Mouse (Mus musculus): ENCODE data around the gene Ttc19.

The Ttc19 gene

DNA sequence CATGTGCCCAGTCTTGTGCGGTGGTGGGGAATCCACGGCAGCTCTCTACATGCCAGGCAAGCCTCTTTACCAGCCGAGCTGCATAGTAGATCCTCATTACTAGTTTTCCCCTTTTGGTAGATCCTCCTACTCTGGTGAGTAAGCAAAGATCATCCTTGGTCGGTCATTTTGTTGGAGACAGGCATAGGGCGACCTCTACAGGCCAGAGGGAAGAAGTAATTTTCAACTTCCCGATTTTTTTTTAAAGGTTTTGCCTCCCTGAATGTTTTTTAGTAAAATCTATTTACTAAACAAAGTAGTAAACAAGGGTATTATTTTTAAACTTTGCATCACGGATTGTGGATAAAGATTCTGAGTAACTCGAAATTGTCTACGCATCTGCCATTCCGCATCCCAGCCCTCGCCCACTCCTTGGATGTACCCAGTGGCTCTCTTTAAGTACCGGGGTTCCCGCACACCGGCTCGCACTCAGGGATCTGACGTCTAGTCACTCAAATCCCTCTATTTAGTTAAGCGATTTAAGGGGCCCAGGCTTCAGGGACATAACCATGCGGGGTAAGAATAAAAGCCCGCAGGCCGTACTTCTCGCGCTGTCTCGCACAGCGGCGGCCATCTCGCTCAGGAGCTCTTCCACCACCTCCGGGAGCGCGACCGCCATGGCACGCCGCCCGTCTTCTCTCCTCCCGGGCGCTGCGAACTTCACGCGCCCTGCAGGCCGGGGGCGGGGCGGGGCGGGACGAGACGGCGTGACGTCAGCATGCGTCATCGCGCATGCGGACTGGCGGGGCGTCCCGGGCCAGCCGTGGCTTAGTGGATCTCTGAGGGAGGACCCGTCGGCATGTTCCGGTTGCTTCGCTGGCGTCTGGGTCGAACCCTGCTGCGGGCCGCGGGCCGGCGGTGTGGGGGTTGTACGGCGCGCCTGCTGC, at the start of gene Ttc19, which contains the start of gene Zswim7:
Gene Ttc19, plus strand, starts transcription at position 799 of the 926 bp plus-strand sequence.
Gene Zswim7, minus strand, starts transcription at position 701 of the 926 bp plus-strand sequence.
- peak; percentile 90 for DNase-seq (ENCODE audit: low read depth, low spot score)

DNA sequence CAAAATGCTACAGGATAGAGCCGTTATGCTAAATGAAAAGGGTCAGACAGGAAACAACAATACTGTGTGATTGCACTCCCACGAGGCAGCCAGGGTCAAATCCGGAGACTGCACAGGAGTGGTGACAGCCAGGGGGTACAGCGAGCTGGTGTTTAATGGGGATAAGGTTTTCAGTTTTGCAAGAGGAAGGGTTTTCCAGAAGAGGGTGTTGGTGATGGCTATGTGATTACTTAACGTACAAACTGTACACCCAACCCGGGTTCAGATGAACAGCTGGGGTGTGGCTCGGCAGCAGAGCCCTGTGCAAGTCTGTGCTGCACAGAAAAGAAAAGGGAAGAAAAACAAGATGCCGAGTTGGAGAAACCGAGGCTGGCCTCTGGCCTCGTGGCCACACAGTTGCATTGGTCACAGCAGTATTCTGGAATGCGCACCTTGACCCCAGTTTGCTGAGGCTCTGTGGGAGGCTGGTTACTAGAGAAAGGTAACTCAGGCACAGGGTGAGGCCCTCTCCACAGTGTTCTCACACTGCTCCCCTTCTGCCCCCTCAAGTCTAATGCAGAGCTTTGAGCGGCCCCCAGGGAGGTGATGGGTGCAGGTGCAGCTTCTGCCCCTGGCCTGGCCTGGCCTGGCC, 40.5 kb upstream of the Ttc19 start:
- DNase-seq (ENCODE audit: low read depth, low spot score) = no peak

DNA sequence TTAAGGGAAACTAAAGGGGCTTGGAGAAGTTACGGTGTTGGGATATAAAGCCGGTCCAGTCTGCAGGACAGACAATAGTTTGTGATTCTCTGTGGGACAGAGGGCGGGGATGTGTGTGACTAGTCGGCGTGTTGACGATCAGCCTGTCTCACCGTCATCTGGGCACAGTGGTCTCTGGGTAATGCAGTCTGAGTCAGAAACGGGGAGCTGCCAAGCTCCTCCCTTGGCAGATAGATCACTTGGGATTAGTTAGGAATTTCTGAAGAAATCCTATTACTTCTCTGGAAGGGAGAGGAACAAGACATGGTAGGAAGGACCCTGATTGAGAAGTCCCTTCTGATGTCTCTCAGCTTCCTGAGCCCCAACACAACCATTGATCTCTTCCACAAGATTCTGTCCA, 37.4 kb upstream of the Ttc19 start:
- DNase-seq (ENCODE audit: low read depth, low spot score) = peak; percentile 80

DNA sequence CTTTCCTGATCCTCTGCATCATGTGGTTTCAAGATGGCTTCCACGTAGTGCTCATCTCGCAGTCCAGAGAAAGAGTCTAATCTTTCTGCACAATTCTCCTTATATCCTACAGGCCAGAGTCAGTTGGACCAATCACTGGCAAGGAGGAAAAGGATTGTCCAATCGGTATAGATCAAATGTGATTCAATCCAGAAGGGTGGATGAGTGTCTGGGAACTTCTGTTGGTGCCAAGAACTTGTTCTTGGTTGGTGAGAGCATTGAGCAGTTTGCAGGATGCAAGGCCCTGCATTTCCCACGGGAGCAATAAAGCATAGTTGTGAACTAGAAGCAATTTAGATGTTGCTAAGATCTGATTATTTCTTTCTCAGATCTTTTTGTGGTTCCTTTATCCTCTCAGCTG, 36.8 kb upstream of the Ttc19 start:
- peak; percentile 72 for DNase-seq (ENCODE audit: low read depth, low spot score)

DNA sequence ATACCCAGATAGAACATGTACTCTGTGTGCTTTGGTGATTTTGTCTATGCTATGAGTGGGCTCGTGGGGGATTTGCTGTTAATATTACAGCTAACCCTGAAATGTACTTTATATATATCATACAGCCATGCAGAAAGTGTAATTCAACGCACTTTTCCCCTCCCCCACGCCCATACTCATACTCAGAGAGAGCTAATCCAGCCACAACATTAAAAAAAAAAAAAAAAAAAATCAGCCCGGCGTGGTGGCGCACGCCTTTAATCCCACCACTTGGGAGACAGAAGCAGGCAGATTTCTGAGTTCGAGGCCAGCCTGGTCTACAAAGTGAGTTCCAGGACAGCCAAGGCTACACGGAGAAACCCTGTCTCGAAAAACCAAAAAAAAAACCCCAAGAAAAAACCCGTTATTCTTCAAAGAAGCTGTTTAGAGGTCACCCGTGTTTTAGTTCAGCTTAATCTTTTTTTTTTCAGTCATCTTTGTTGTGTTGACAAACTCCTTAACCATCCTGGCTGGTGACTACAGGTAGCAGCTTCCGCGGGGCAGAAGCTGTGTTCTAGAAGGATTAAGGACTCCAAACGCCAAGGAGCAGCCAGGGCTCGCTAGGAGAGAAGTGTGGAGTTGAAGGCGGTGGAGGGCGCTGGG, 33.4 kb upstream of the Ttc19 start:
- no peak for DNase-seq (ENCODE audit: low read depth, low spot score)

DNA sequence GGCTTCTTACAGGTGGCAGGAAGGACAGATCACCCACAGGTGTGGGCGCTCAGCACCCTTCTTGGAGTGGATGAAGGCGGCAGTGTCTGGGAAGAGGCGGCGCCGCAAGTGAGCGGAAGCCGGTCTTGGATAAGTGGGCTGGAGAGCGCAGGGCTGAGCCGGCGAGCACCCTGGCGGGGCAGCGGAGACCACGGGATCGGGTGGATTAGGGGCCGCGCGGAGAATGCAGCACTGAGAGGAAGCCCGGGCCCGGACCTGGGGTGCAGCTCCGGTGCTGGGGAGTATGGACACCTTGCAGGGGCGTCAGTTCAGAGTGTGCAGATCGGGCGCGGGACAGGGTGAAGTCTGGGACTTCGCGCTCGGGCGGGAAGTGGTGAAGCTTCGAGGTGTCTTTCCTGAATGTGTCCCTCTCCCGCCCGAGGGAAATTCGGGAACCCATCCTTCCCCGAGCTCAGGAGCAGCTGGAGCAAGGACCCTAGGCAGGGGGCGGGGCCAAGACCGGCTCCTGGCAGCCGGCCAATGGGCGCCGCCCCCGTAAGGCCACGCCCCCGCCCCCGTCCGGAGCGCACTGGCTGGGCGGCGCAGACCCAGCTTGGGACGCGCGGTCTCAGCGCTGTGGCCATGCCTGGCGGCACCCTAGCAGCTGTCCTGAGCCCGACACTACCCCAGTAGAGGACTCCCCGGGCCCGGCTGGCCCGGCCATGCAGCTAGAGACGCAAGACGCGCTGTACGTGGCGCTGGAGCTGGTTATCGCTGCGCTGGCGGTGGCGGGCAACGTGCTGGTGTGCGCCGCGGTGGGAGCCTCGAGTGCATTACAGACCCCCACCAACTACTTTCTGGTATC, 32.6 kb upstream of the Ttc19 start, which contains the start of gene Adora2b:
Gene Adora2b, plus strand, starts transcription at position 584 of the 844 bp plus-strand sequence.
- peak; percentile 18 for DNase-seq (ENCODE audit: low read depth, low spot score)

DNA sequence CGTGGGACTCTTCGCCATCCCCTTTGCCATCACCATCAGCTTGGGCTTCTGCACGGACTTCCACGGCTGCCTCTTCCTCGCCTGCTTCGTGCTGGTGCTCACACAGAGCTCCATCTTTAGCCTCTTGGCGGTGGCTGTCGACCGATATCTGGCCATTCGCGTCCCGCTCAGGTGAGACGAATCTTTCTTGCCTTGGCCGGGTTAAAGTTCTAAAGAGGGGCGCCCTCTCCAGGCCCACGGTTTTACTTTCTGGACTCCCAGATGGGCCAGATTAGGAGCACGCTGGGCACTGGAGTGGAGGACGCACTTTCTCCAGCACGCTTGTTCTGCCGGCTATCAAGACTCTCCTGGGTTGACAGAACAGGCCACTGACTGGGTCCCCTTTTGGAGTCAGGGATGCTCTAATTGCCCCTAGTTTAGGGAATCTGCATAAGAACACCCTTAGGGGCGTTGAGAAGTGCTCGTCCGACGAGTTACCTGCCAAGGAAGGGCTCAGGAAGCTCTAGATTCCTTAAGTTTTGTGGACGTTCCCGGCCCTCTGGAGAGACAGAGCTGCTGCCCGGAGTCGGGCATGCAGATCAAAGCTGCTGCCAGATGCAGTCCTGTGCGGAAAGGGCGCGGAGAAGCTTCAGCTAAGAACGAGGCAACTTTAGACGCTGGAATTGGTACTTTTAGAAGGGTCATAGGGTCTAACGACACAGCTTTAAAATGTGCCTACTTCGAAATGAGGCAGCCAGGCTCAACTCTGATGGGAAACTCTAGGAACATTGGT, 31.8 kb upstream of the Ttc19 start:
- peak; percentile 62 for DNase-seq (ENCODE audit: low read depth, low spot score)

DNA sequence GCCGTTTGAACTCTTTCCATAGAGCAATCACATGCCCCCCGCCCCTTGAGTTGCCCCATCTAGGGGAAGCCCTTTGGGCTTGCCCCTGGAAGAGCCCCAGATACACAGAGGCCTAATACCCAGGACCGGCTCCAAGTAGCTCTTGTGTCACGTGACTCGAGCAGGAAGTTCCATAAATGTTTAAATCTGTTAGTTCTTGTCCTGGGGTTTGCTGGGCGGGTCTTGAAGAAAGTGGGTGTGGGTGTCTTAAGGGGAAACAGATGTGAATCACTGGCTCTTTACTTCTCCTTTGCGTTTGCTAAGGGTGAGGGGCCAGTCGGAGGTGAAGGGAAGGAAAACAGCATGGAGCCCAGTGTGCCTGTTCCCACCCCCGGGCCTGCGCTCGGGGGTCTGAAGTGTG, 30.2 kb upstream of the Ttc19 start:
- peak; percentile 81 for DNase-seq (ENCODE audit: low read depth, low spot score)

DNA sequence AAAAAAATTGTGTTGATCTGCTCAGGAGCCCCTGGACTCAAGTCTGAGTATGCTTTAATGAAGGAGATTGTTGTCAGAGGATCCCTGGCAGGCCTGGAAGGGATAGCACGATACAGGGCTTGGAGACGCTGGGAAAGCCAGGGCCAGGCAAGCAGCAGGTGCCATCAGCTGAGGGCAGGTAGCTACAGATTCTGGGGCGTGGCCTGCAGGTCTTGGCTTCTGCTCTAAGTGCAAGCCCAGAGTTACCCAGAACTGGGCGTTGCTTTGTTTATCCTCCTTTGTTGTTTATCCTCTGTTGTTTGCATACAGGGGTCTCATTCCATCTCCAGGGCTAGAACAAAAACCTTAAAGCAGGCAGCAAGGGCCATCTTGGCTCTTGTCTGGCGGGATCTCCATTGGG, 27.9 kb upstream of the Ttc19 start:
- DNase-seq (ENCODE audit: low read depth, low spot score) = no peak

DNA sequence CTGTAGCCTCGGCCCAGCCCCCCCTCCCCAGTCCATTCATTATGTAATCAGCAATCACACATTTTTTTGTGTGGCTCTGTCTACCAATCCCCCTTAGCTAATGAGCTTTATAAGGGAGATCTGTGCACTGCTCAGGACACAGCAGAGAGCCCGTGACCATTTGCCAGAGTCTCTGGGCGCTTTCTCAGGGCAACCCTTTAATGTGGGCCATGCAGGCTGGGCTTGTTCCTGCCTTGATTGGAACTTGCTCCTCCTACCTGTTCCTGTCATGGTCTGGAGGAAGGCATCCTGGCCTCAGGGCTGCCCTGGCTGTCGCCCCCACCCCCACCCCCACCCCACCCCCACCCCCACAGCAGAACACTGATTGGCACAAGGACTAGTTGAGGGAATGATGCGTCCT, 22.1 kb upstream of the Ttc19 start:
- no peak for DNase-seq (ENCODE audit: low read depth, low spot score)

DNA sequence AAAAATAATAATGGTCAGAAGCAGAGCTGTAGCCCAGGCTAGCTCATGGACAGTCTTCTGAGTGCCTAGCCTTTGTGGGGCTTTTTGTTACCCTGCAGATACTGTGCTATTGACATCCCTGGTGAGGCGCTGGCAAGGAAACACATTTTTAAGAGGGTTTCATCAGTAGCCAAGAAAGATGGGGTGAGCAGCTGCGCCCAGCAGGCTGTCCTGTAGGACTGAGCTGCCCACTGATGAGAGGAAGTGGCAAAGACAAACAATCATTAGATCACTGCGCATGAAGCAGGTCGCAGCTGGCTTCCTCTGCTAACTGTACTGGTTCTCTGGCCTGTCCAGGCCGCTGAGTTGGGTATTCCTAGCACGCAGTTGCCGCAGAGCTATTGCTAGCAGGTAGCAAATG, 17.7 kb upstream of the Ttc19 start:
- no peak for DNase-seq (ENCODE audit: low read depth, low spot score)

DNA sequence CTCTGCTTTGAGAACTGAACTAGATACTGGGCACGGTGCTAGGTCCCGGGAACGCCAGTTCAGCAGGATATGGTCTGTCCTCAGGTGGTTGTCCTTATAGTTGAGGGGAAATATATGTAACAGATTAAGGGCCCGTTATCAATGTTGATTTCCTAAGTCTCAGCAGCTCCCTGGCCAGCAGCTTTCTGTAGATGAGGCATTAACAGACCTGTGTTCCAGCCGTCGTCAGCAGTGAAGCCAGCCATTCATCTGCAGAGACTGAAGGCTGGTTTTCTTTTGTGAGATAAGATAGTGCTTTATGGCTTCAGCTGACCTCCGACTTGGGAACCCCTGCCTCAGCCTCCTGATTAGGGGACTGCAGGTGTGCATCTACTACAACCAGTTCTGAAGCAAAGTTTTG, 17.3 kb upstream of the Ttc19 start:
- DNase-seq (ENCODE audit: low read depth, low spot score) = no peak

DNA sequence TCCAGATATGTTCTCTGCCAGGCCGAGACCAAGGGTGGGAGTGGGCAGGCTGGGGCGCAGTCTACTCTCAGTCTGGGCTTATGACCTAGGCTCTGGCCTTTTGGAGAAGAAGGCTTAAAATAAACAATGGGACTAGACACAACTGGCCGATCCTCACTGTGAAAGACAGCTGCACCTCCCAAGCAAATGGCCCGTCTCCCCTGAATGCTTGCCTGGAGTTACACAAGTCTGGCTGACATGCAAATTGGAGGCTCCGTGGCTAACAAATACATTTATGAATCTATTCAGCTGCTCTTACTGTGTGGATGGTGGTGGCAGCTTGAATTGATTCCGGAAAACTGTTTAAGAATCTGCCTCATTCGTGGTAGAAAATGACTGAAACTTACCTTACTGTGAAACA, 15.6 kb upstream of the Ttc19 start:
- DNase-seq (ENCODE audit: low read depth, low spot score) = no peak

DNA sequence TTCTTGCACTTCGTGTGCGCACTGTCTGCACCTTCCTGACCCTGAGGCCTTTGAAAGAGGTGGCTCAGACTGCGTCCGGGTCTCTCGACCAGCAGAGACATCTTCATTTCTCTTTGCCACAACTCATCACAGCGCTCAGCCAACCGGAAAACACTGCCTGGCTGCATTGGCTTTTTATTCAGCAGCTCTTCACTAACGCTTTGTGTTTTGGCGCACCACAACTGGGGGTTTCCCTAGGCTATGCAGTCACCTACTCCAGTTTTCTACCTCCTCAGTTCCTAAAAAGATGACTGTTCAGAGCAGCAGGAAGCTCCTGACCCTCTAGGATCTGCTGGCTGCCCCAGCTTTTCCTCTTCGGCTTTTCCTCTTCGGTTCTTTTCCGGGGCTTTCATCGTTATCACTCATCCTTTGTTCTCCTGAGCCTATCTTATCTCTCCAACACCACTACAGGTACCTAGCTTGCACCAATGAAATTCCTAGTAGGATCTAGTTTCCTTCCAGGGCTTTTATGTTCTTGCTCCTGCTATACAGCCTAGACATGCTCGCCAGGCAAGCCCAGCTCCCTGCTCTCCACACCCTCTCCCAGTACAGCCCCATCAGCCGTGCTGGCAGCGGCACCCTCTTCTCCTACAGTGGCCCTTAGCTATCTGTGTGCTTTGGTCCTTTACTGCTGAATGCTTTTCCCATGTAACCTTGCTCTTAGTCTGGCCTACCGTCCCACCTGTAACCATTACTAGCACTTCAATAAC, 14.6 kb upstream of the Ttc19 start:
- DNase-seq (ENCODE audit: low read depth, low spot score) = no peak

DNA sequence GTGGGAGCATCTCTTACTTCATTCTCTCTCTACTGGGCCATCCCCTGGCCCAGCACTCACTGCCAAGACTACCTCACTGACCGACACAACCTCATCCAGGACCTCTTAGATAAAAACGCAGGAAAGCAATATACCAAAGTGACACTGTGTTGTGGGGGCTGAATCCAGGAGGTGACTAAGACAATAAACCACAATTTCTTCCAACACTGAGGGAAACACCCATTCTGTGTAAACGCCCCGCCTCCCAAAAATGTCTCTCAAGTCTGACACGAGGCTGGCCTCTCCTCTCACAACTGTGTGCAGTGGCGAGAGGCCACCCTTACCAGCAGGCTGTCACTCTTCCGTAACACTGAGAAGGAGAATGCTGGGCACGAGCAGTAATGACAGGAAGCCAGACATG, 12.9 kb upstream of the Ttc19 start:
- DNase-seq (ENCODE audit: low read depth, low spot score) = peak; percentile 56

DNA sequence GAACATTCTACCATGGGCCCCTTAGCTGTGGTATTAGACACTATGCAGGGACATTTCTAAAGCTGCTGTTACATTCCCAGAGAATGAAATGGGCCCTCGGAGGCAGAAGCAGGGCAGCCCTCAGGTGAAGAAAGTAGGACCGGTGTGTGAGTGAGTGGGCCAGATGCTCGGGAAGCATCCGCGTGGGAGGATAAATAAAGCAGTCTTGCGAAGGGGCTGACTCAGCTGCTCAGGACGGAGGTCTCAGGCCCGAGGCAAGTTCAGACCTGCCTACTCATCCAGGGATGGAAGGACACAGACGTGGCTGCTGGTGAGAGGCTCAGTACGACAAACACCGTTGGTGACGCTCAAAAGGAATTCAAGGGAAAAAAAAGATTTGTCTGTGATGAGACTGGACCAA, 12.2 kb upstream of the Ttc19 start:
- DNase-seq (ENCODE audit: low read depth, low spot score) = no peak

DNA sequence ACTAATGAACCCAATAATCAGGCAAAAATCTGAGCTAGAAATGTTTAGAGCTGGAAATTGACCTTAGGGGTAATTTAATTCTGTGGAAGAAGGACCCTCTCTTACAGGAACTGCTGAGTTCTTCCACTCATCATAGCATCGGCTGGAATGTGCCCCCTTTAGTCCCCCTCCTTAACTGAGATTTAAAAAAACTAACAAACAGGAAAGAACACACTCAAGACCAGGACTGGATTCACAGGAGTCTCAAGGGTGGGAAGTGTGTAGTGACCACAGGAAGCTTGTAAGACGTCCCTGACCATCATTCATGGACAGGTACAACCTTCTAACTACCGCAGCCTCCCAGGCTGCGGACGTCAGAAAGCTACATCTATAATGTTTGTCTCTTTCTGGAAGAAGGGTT, 10.4 kb upstream of the Ttc19 start:
- DNase-seq (ENCODE audit: low read depth, low spot score) = no peak

DNA sequence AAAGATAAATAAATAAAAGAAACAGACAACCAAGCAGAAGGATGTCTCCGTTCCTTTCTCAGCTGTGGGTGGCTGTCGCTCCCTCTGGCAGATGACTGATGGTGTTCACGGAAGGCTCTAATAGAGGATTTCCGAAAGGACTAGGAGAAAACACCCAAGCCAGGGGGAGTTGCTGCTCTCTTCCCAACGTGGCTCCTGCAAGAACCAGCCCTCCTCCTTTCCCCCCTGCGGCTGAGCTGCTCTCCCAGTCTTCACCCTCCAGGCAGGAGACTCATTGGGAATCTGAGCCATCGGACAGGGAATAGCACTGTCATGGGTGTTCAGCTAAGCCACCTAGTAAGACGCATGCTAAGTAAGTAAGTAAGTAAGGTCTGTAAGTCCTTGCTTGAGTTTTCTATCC, 4.2 kb upstream of the Ttc19 start:
- DNase-seq (ENCODE audit: low read depth, low spot score) = no peak

DNA sequence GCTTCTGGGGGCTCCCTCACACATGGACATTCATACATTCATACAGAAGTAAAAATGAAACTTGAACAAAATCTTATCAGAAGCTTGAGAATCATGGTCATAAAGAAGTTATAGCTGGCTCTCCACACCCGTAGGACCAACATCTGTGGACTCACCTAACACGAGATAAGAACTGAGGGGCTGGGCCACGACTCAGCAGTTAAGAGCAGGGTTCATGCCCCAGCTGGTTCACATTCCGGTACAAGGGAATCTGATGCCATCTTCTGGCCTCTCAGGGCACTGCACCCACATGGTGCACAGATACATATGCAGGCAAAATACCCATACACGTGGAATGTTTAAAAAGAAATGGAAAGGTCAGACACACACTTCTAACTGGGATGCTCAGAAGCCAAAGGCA, 3.2 kb upstream of the Ttc19 start:
- DNase-seq (ENCODE audit: low read depth, low spot score) = peak; percentile 90

DNA sequence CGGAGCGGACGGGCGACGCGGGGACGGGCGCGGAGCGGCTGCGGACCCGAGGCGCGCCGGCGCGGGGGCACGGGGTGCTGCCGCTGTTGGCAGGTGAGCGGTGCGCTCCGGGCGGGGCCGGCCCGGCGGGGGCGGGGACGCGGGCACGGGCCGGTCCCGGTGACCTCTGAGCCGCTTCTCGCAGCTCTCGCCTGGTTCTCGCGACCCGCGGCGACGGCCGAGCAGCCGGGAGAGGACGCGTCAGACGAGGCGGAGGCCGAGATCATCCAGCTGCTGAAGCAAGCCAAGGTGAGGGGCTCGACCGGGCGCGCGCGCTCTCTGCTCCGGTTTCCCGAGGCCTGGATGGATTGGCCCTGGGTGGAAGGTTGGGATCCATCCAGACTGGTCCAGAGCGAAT, 326 bp downstream of the Ttc19 start:
- peak; percentile 65 for DNase-seq (ENCODE audit: low read depth, low spot score)
